Mouse (Mus musculus): Measurements from ENCODE around the gene Vps35. TPM values are rescaled to one million over a fixed set of nuclear protein-coding genes. Genes with fewer than 3 reads are reported as not detected.

Gene Vps35
- 10 to 100 TPM; 66.9 to 68.9 (median 67.8) TPM for total RNA-seq (2022)

- DNase-seq (ENCODE audit: low spot score) = peak; percentile 97
Observed at GRCm38 (mm10) chr8:85299434-85300077, at the start of gene Vps35, which contains the start of gene Orc6. Gene Vps35 (minus strand): TSS chr8:85299802. Gene Orc6 (plus strand): TSS chr8:85299632.

DNA sequence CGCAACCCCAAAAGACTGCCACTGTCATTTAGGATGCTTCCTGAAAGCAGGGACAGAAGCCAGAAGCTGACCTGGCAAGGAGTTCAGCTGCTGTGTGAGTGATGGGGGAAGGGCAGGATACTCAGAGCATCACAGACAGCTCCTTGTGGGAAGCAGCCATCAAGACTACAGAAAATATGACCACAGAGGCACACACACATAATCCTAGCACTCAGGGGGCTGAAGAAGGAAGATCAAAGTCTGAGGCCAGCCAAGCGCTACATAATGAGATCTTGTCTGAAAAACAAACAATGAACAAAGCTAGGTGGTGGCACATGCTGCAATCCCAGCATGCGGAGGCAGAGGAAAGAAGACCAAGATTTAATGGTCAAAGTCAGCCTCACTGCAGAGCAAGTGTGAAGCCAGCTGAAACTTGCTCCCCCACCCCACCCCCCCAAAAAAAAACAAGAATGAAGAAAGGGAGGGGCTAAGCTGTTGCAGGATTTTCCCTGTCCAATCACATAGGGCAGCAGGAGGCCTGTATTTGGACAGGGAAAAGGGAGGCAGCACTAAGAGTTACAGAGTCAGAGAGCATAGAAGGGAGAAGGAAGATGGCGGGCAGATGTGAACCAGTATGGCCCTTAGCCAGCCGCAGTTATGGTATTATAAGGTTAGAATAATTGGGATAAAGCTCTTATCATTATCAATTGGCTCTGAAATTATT, 40.4 kb upstream of the Vps35 start:
- DNase-seq (ENCODE audit: low spot score) = no peak

DNA sequence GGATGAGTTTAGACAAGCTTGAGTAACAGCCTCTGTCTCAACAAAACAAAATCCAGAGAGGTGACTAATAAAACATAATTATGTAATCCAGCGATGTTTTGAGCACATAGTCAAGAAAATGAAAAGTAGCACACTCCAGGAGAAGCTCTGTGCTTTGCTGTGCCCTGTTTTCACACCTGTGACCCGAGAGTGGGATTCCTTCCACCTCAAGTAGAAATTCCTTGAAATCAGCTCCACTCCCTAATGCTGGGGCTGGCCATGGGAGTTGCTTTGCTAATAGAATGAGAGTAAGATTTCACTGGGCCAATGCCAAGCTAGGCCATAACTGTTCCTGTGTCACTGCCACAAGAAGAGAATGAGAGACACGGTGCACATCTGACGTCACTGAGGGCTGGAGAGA, 38.1 kb upstream of the Vps35 start:
- no peak for DNase-seq (ENCODE audit: low spot score)

DNA sequence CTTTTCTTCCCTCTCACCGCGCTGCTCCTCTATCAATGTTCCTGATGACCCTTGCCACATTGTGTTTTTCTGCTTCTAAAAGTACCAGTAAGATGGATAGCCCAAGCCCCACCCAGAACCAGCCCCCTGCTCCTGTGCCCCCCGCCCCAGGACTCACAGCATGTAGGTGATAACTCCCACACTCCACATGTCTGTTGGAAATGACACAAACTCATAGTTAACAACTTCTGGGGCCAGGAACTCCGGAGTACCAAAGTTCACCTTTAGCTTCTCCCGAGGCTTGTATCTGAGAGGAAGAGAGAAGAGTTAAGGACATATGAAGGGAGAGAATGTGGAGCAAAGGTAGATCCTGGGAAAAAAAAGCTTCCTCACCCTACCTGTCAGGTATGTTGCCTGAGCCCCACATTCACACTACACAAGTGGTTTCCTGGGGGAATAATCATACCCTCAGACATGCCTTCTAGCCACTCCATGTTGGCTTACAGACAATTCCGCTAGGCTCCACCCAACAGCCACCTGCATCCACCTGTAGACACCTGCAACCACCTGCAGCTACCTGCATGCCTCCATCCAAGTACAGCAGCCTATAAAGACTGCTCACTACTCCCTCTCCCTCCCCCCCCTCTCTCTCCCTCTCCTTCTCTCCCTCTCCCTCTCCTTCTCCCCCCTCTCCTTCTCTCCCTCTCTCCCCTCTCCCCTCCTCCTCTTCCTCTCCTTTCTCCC, 36.8 kb upstream of the Vps35 start:
- no peak for DNase-seq (ENCODE audit: low spot score)

- DNase-seq (ENCODE audit: low spot score) = no peak
Observed at GRCm38 (mm10) chr8:85335105-85335504, 35.5 kb upstream of the Vps35 start.

GRCm38 (mm10) chr8:85329506-85329905, 29.9 kb upstream of the Vps35 start:
- DNase-seq (ENCODE audit: low spot score) = peak; percentile 23

- DNase-seq (ENCODE audit: low spot score) = no peak
Observed at GRCm38 (mm10) chr8:85327036-85327435, 27.4 kb upstream of the Vps35 start.

GRCm38 (mm10) chr8:85323084-85323483, 23.5 kb upstream of the Vps35 start:
- DNase-seq (ENCODE audit: low spot score) = no peak

GRCm38 (mm10) chr8:85321981-85322380, 22.4 kb upstream of the Vps35 start:
- no peak for DNase-seq (ENCODE audit: low spot score)

DNA sequence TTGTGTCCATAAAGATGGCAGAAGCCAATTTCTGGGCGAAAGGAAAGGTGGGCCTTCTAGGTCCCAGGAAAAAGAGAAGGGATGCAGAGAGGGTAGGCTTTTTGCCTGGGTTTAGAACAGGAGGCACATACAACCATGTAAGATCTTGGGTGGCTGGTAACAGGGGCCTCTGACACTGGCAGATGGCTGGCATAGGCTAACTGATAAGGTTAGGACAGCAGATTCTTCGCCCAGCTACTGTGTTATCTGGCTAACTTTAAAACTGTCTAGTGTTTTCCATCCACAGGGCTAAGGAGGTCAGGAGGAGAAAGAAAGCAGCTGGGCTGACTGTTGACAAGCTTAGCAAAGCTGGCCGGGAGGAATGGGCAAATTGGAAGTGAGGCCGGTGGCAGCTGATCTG, 18.9 kb upstream of the Vps35 start:
- DNase-seq (ENCODE audit: low spot score) = no peak

DNA sequence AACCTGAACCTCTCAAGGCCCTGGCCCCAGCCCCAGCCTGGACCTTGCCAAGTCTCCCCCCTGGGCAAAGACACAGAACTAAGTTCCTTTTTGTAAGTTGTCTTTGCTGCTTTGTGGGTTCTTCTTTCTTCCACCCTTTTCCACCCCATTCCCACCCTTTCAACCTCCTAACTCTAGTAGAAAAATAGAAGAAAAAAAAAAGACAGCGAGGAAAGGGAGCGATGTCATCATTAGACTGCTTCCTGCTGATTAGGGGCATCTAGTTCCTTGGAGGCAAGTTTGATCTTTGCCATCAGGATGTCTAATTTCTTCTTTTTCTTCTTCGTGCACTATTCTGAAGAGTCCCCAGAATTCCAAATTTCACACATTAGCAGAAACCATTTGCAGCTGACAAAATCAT, 13.4 kb upstream of the Vps35 start:
- no peak for DNase-seq (ENCODE audit: low spot score)

DNA sequence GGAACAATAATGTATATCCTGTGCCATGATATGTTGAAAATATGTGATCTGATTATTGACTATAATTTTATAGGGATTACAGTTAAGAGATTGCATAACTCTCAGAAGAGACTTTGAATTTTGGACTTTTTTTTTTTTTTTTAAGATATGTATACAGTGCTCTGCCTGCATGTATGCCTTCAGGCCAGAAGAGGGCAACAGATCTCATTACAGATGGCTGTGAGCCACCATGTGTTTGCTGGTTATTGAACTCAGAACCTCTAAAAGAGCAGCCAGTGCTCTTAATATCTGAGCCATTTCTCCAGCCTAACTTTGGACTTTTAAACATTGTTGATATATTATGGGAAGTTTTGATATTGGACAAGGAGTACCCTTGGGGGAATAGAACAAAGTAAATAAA, 12.1 kb upstream of the Vps35 start:
- DNase-seq (ENCODE audit: low spot score) = no peak

- DNase-seq (ENCODE audit: low spot score) = no peak
Observed at GRCm38 (mm10) chr8:85308564-85308963, 9.0 kb upstream of the Vps35 start.

DNA sequence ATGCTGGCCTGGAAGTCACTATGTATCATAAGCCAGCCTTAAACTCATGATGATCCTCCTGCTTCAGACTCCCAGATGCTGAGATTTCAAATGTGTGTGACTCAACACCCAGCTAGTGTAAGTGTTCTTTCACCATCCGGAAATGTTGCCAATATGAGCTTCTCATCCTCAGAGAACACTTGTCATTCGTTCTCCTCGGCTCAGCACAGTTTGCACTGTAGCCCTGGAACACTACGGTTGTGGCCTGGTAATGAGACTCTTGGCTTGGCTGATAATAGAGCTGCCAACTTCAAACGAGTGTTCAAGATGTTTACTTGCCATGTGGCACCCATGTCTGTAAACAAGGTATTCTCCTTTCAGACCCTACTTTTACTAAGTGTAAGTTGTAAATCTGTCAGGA, 3.9 kb upstream of the Vps35 start:
- no peak for DNase-seq (ENCODE audit: low spot score)

DNA sequence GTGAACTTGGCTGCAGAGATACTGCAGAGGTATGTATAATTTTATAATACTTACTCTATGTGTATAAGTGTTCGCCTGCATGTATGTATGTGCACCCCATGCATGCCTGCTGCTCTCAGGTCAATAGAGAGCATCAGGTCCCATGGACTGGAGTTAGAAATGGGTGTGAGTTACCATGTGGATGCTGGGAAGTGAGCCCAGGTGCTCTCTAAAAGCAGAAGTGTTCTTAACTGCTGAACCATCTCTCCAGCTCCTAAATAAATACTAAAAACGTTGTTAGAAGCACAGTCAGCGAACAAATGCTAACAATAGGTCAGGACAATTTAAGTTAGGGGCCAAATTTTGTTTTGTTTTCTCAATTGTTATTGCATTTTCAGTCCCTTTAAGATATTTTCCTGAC, 3.3 kb upstream of the Vps35 start:
- DNase-seq (ENCODE audit: low spot score) = no peak

DNA sequence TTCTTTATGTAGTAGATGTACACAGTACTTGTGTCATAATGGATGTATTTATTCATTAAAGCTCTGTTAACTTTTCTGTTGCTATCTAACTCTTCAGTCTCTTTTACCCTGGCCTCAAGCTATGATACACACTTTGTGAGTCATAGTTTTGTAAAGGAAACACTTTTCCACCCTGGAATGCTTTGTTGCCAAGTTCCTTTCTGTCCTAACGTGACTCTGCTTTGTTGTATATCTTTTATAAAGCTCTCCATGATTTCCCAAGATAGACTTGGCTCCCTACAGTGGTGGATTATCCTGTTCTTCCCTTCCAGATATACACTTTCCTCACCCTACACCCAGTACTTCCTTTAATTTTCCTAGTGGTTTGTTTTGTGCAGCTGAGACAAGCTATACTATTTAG, 2.3 kb upstream of the Vps35 start:
- DNase-seq (ENCODE audit: low spot score) = no peak

DNA sequence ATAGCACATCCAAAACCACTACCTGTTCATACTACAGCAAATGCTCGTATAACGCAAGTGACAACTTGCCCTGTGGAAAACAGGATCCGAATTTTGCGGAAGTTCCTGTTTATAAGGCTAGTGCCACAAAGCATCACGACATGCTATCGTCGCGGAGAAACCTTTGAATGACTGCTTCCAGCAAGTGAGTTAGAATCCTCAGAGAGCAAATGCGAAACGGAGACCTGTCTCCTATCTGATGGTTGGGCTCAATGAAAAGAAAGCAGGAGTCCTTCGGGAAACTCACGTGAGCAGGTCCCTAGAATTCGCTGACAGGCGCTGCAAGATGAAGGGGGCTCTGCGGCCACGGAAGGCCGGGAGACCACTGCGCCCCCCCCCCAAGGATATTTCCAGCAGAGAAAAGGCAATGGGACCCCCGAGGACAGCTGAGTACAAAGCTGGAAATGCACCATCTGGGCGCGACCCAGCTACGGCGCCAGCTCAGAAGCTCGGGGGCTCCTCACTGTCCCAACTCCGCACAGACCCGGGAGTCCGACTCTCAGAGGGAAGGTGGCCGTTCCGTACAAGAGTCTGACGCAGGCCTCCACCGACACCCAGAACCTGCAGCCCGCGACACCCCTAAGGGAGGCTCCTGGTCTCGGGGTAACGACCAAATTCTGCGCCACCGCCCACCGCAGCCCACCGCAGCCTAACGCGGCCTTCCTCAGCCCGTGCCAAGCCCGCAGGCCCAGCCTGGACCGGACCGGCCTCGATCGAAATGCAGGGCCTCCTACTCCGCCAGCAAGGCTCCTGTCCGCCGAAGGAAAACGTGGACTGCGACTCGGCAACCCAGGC, 785 bp downstream of the Vps35 start:
- no peak for DNase-seq (ENCODE audit: low spot score)

GRCm38 (mm10) chr8:85286846-85287245, 12.8 kb downstream of the Vps35 start:
- DNase-seq (ENCODE audit: low spot score) = no peak

GRCm38 (mm10) chr8:85227297-85227696, 72.3 kb downstream of the Vps35 start:
- DNase-seq (ENCODE audit: low spot score) = no peak

GRCm38 (mm10) chr8:85225688-85226087, 73.9 kb downstream of the Vps35 start, which contains the start of gene Olfr371:
Gene Olfr371 (plus strand): TSS chr8:85225988.
- DNase-seq (ENCODE audit: low spot score) = no peak

DNA sequence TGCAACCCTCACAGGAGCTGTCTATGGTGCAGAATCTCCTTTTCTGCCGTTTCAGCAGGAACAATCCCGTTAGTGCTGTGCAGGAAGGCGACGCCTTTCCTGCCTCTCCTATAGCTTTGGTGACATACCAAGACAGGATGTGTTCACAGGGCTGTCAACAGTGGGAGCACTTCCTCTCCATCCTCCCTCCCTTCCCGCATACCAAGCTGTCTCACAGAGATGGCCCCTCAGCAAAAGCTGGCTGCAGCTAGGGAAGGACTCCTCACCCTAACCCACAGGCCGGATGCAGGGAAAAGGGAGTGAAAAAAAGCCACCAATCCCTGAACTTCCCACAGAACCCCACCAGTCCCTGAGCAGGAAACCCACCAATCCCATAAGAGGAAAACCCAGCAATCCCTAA, 78.6 kb downstream of the Vps35 start:
- DNase-seq (ENCODE audit: low spot score) = peak; percentile 18

GRCm38 (mm10) chr8:85220220-85220619, 79.4 kb downstream of the Vps35 start:
- DNase-seq (ENCODE audit: low spot score) = no peak

All from heart, adult 8-10 months (tissue).